Mouse (Mus musculus) forebrain, embryonic 12.5 days (tissue): Measurements from ENCODE around the gene Ntrk3. TPM values are rescaled to one million over a fixed set of nuclear protein-coding genes. Genes with fewer than 3 reads are reported as not detected.

ENCODE experiments used
- ATAC-seq: fragments of 200-750 bp; cut with Nextera tagmentation; 2 replicates; pipeline ENCODE4 v1.8.0; 2017; ENCODE audit warnings: moderate TSS enrichment; ENCODE audit not compliant: low FRiP score
- H3K27ac ChIP-seq: fragments of 300-500 bp; sonication (generic); 2 replicates; pipeline ENCODE4 v1.5.1; 2016; ENCODE audit warnings: mild to moderate bottlenecking
- H3K27me3 ChIP-seq: fragments of 300-500 bp; sonication (generic); 2 replicates; pipeline ENCODE4 v1.6.1; 2016; ENCODE audit warnings: mild to moderate bottlenecking
- H3K36me3 ChIP-seq: fragments of 300-500 bp; sonication (generic); replicated peaks from 2 replicates; pipeline ENCODE4 v1.6.1; 2016; ENCODE audit warnings: mild to moderate bottlenecking
- H3K4me1 ChIP-seq: fragments of 300-500 bp; sonication (generic); 2 replicates; pipeline ENCODE4 v1.6.1; 2016
- H3K4me2 ChIP-seq: fragments of 300-500 bp; sonication (generic); 2 replicates; pipeline ENCODE4 v1.6.1; 2016; ENCODE audit warnings: mild to moderate bottlenecking, moderate library complexity
- H3K4me3 ChIP-seq: fragments of 300-500 bp; sonication (generic); replicated peaks from 2 replicates; pipeline ENCODE4 v1.5.1; 2016; ENCODE audit warnings: mild to moderate bottlenecking
- H3K9ac ChIP-seq: fragments of 300-500 bp; sonication (generic); 2 replicates; pipeline ENCODE4 v1.6.1; 2016; ENCODE audit warnings: mild to moderate bottlenecking
- H3K9me3 ChIP-seq: fragments of 300-500 bp; sonication (generic); 2 replicates; pipeline ENCODE4 v1.6.1; 2016
- WGBS: fragments of 180-500 bp; shearing (Covaris S2); methylation state at CpG from one replicate; pipeline ENCODE4 v1.1.7; 2016; 5-methylcytosine and 5-hydroxymethylcytosine counted together
- polyA plus RNA-seq: library from polyadenylated mRNA; unstranded; fragments of >200 nt; fragmentation: Nextera tagmentation; extraction: Ambion mirVana; gene quantifications from 2 replicates; pipeline ENCODE4 v1.2.1, GENCODE M21; 2016

Gene Ntrk3
- polyA plus RNA-seq, 1 experiment from 2014 or later, result 9.2 TPM

- Histone ChIP-seq H3K36me3 (peaks cover 4% of the 10 kb centered on the region; the same call in 1 of the 2 replicates), H3K27me3 (no peaks in the 10 kb centered on the region), H3K9me3 (no peaks in the 10 kb centered on the region), H3K4me1 (0 out of 2 replicates have a peak, but pooled peaks cover 3% of the 10 kb centered on the region), H3K4me2 (no peak overlapping the region), H3K9ac (no peak overlapping the region), H3K4me3 (no peak overlapping the region), H3K27ac (no peak overlapping the region)
- ATAC-seq, result no peak
- WGBS, result 92% methylated on average over 9 of the region's 9 CpGs
Observed at GRCm38 (mm10) chr7:78520243-78520927, 217.4 kb downstream of the Ntrk3 start.

DNA sequence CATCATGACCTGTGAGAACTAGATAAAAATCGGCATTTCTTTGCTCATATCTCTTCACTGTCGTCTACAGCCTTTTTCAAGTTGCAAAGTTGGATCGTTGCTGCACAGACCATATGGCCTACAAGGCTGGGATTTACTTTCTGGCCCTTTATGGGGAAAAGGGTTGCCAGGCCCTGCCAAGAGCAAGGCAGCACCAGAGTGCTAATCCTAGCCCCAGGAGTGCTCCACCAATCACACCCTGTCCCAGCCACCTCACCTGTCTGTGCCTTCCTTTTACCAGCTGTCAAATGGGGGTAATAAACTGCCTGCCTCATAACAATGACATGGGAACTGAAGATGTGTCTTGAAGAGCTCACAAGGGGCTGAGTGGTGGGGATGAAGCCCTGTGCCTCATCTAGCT, 218.1 kb downstream of the Ntrk3 start:
- no peaks in the 10 kb centered on the region for H3K27me3 ChIP-seq
- H3K4me1 ChIP-seq, result 0 out of 2 replicates have a peak, but pooled peaks cover 2% of the 10 kb centered on the region
- no peak overlapping the region for H3K27ac ChIP-seq
- no peak for ATAC-seq
- 89% methylated on average over 3 of the region's 3 CpGs for whole genome bisulfite sequencing
- no peak overlapping the region for H3K4me3 ChIP-seq
- H3K9me3 ChIP-seq, result no peaks in the 10 kb centered on the region
- no peak overlapping the region for H3K4me2 ChIP-seq
- H3K9ac ChIP-seq, result no peak overlapping the region
- peaks cover 10% of the 10 kb centered on the region; the same call in 1 of the 2 replicates for H3K36me3 ChIP-seq

DNA sequence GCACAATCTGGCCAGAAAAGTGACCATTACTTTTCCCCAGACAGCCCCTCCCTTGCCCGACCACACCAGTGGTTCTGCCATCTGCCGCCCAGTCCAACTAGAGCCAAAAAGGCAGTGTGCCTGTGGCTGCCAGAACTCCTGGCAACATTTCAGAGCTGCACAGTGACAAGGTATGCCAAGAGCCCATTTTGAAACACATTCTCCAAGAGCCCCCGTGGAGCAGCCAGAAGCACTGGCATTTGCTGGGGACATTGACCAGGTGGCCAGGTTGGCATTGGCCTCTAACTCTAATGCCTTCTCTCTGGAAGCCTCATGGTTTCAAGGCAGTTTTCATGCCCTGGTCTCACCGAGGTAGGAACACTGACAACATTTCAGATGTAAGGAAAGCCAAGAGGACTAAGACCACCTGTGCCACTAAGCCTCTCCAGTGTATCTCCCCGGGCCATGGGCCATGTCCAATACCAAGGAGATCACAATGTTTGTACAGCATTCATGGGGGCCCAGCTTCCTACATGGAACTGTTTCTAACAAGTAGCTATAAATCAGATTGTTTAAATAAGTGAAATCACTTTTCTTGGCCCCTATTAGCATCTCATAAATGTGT, 218.9 kb downstream of the Ntrk3 start:
- H3K27ac ChIP-seq, result no peak overlapping the region
- ATAC-seq, result no peak
- H3K9me3 ChIP-seq, result no peaks in the 10 kb centered on the region
- no peaks in the 10 kb centered on the region for H3K4me1 ChIP-seq
- H3K9ac ChIP-seq, result no peak overlapping the region
- peaks cover 11% of the 10 kb centered on the region; the same call in 1 of the 2 replicates for H3K36me3 ChIP-seq
- no peak overlapping the region for H3K4me3 ChIP-seq
- no peaks in the 10 kb centered on the region for H3K27me3 ChIP-seq
- no peak overlapping the region for H3K4me2 ChIP-seq
- WGBS, result 91% methylated on average over 5 of the region's 5 CpGs

DNA sequence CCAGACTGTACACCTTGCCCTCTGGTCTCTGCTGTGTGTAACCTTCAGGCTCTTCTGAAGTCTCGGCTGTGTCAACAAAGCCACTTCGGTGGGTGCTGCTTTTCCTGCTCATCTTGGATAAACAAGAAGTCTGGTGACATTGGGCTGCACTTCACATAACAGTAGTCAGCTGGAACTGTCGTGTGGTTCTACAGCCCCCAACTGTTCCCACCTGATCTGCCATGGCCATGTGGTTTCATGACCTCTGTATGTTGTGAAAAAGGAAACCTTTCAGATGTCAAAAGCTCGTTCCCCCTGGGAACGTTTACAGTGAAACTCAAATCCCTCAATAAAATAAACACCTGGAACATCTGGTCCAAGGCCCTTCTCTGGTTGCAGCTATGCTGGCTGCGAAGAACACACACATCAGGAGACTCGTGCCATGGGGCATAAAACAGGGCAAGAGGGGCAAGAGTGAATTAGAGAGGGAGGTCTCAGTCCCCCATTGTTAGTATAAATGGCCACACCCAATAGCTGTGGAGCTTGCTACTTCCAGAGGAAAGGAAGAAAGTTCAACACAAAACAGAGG, 222.7 kb downstream of the Ntrk3 start:
- Histone ChIP-seq H3K27me3 (no peaks in the 10 kb centered on the region), H3K4me2 (no peak overlapping the region), H3K9ac (no peak overlapping the region), H3K27ac (no peak overlapping the region), H3K4me1 (no peaks in the 10 kb centered on the region), H3K9me3 (no peaks in the 10 kb centered on the region), H3K36me3 (peaks cover 11% of the 10 kb centered on the region; the same call in 1 of the 2 replicates), H3K4me3 (no peak overlapping the region)
- 83% methylated on average over 7 of the region's 7 CpGs for WGBS
- no peak for ATAC-seq

GRCm38 (mm10) chr7:78507032-78507611, 230.7 kb downstream of the Ntrk3 start:
- no peaks in the 10 kb centered on the region for H3K9me3 ChIP-seq
- H3K27me3 ChIP-seq, result no peaks in the 10 kb centered on the region
- ATAC-seq, result no peak
- no peaks in the 10 kb centered on the region for H3K36me3 ChIP-seq
- no peaks in the 10 kb centered on the region for H3K4me1 ChIP-seq
- 71% methylated on average over 2 of the region's 2 CpGs for WGBS
- no peak overlapping the region for H3K9ac ChIP-seq
- no peak overlapping the region for H3K27ac ChIP-seq
- no peak overlapping the region for H3K4me3 ChIP-seq
- no peak overlapping the region for H3K4me2 ChIP-seq

DNA sequence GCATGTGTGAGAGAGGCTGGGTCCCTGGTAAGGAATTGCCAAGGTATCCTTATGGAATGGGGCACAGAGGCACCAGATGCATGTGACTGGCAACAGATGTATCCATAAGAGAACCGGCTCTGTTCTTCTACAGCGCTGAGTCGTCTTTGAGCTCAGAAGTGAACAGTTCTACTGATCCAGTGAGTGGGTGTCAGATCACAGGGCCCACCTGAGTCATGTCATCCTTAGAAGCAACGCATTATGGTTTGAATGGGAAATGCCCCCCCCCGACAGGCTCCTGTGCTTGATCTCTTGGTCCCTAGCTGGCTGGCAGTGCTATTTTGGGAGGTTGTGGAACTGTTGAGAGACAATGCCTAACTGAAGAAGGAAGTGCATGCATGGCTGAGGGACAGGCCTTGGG, 236.9 kb downstream of the Ntrk3 start:
- no peak for ATAC-seq
- H3K27me3 ChIP-seq, result no peaks in the 10 kb centered on the region
- no peaks in the 10 kb centered on the region for H3K36me3 ChIP-seq
- no peak overlapping the region for H3K27ac ChIP-seq
- no peaks in the 10 kb centered on the region for H3K9me3 ChIP-seq
- H3K9ac ChIP-seq, result no peak overlapping the region
- no peaks in the 10 kb centered on the region for H3K4me1 ChIP-seq
- no peak overlapping the region for H3K4me2 ChIP-seq
- WGBS, result 86% methylated on average over 5 of the region's 5 CpGs
- H3K4me3 ChIP-seq, result no peak overlapping the region

- 84% methylated on average over 1 of the region's 1 CpGs for WGBS
- H3K4me3 ChIP-seq, result no peak overlapping the region
- no peak for ATAC-seq
- H3K4me2 ChIP-seq, result no peak overlapping the region
- H3K36me3 ChIP-seq, result no peaks in the 10 kb centered on the region
- H3K9ac ChIP-seq, result no peak overlapping the region
- H3K27me3 ChIP-seq, result no peaks in the 10 kb centered on the region
- no peak overlapping the region for H3K27ac ChIP-seq
- H3K4me1 ChIP-seq, result no peaks in the 10 kb centered on the region
- H3K9me3 ChIP-seq, result no peaks in the 10 kb centered on the region
Observed at GRCm38 (mm10) chr7:78499970-78500369, 237.8 kb downstream of the Ntrk3 start.

DNA sequence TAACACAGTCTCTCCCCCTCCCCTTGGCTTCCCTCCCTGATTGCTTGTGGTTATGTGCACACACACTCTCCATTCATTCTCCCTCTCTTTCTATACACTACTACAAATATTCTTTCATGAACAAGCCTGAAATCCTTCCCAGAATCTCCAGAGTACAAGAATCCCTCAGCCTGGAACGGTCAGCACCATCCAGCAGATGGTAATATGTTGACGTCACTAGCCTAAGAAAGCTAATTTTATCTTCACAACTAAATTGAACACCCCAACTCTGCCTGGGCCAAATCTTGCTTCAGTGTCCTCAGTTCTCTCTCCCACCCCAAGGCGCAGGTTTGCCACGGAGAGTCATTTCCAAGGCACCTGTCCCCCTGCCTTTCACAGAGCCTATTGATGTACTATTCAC, 239.5 kb downstream of the Ntrk3 start:
- H3K27me3 ChIP-seq, result no peaks in the 10 kb centered on the region
- no peak for ATAC-seq
- H3K4me1 ChIP-seq, result no peaks in the 10 kb centered on the region
- no peak overlapping the region for H3K27ac ChIP-seq
- H3K36me3 ChIP-seq, result no peaks in the 10 kb centered on the region
- H3K9me3 ChIP-seq, result no peaks in the 10 kb centered on the region
- 89% methylated on average over 4 of the region's 4 CpGs for WGBS
- no peak overlapping the region for H3K4me3 ChIP-seq
- H3K4me2 ChIP-seq, result no peak overlapping the region
- H3K9ac ChIP-seq, result no peak overlapping the region

DNA sequence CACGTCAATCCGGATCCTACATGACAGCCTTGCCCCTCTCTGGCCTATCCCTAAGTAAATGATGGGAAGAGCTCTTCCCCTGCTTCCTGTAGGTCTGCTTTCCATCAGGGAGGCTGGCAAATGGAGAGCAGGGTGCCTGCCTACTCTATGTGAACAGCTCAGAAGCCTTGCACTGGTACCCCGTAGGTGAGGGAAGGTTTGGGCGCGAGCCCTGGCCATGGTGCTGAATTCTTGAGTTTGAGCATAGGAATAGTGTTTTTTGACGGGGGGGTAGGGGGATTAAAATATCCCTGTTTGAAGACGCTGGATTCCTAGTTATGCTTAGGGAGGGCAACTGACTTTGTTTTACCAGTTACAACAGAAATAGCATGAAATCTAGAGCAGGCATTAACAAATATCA, 240.0 kb downstream of the Ntrk3 start:
- H3K4me1 ChIP-seq, result no peaks in the 10 kb centered on the region
- WGBS, result 51% methylated on average over 7 of the region's 7 CpGs
- no peak overlapping the region for H3K4me3 ChIP-seq
- H3K9me3 ChIP-seq, result no peaks in the 10 kb centered on the region
- no peak overlapping the region for H3K4me2 ChIP-seq
- no peaks in the 10 kb centered on the region for H3K36me3 ChIP-seq
- H3K9ac ChIP-seq, result no peak overlapping the region
- no peak for ATAC-seq
- no peaks in the 10 kb centered on the region for H3K27me3 ChIP-seq
- H3K27ac ChIP-seq, result no peak overlapping the region

DNA sequence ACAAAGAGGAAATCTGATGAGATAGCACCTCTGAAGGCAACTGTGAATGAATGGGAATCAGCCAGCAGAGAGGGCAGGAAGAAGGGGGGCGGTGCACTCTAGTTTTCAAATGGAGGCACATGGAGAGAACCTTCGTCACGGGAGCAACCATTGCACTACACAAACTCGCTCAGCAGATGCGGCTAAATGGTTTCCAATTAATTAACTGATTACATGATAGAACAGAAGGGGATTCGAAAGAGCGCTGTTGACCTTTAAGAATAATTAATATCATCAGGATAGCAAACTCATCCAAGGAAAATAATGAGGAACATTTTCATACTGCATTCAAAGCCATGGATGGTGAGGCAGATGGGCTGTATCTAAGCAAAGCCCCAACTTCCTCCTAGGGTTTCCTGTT, 244.2 kb downstream of the Ntrk3 start:
- no peak overlapping the region for H3K4me3 ChIP-seq
- 0 out of 2 replicates have a peak, but pooled peaks cover 7% of the 10 kb centered on the region for H3K36me3 ChIP-seq
- ATAC-seq, result 0 out of 2 replicates have a peak, but pooled peaks have one; percentile 27
- H3K9ac ChIP-seq, result no peak overlapping the region
- WGBS, result 90% methylated on average over 7 of the region's 7 CpGs
- no peak overlapping the region for H3K27ac ChIP-seq
- H3K4me1 ChIP-seq, result no peaks in the 10 kb centered on the region
- no peaks in the 10 kb centered on the region for H3K9me3 ChIP-seq
- H3K27me3 ChIP-seq, result no peaks in the 10 kb centered on the region
- H3K4me2 ChIP-seq, result no peak overlapping the region

DNA sequence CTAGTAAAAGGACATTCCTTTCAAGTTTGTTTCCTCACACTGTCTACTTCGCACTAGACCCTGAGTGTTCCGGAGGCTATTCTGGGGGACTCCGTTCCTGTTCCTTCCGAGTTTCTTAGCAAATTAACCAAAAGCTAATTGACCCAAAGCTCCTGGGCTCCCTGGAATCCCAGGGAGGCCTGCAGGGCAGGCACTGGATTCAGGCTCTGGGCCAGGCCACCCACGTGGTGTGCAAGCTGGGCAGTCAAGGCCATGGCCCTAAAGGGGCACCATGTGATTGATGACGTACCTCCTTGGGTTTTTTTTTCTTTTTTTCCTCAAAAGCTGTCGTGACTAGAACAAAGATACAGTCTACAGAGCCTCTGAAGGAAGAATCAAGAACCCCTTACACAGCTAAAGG, 246.6 kb downstream of the Ntrk3 start:
- no peak overlapping the region for H3K9ac ChIP-seq
- 46% methylated on average over 7 of the region's 7 CpGs for WGBS
- H3K9me3 ChIP-seq, result no peaks in the 10 kb centered on the region
- no peak overlapping the region for H3K4me3 ChIP-seq
- no peaks in the 10 kb centered on the region for H3K4me1 ChIP-seq
- no peak overlapping the region for H3K27ac ChIP-seq
- H3K4me2 ChIP-seq, result no peak overlapping the region
- H3K36me3 ChIP-seq, result 0 out of 2 replicates have a peak, but pooled peaks cover 7% of the 10 kb centered on the region
- no peak for ATAC-seq
- H3K27me3 ChIP-seq, result no peaks in the 10 kb centered on the region

GRCm38 (mm10) chr7:78484290-78484689, 253.5 kb downstream of the Ntrk3 start:
- H3K4me1 ChIP-seq, result no peaks in the 10 kb centered on the region
- H3K9ac ChIP-seq, result no peak overlapping the region
- no peak for ATAC-seq
- no peak overlapping the region for H3K4me2 ChIP-seq
- no peaks in the 10 kb centered on the region for H3K9me3 ChIP-seq
- no peak overlapping the region for H3K27ac ChIP-seq
- no peaks in the 10 kb centered on the region for H3K36me3 ChIP-seq
- H3K4me3 ChIP-seq, result no peak overlapping the region
- H3K27me3 ChIP-seq, result no peaks in the 10 kb centered on the region
- 79% methylated on average over 2 of the region's 2 CpGs for WGBS
